Mouse (Mus musculus): ENCODE data around the gene Cfhr2.
"Not testable (repeated sequence)": the region's sequence is repeated elsewhere in the genome, so short reads cannot be mapped to it uniquely, and the experiment has no call there.

Gene Cfhr2

GRCm38 (mm10) chr1:139858548-139858947 lies at the start of gene Cfhr2:
Gene Cfhr2 (minus strand): TSS chr1:139858702.
- DNase-seq = no peak

- DNase-seq = no peak
Observed at GRCm38 (mm10) chr1:139863751-139864150, 5.2 kb upstream of the Cfhr2 start.

GRCm38 (mm10) chr1:139860176-139860575 lies 1.7 kb upstream of the Cfhr2 start:
- no peak for DNase-seq

GRCm38 (mm10) chr1:139839699-139840098 lies 18.8 kb downstream of the Cfhr2 start:
- no peak for DNase-seq

GRCm38 (mm10) chr1:139839290-139839689 lies 19.2 kb downstream of the Cfhr2 start:
- no peak for DNase-seq

GRCm38 (mm10) chr1:139808594-139808993 lies 49.9 kb downstream of the Cfhr2 start:
- DNase-seq = no peak

- no peak for DNase-seq
Observed at GRCm38 (mm10) chr1:139781143-139781542, 77.4 kb downstream of the Cfhr2 start, which contains the start of gene Gm4788. Gene Gm4788 (minus strand): TSS chr1:139781243.

- DNase-seq = not testable (repeated sequence)
Observed at GRCm38 (mm10) chr1:139769913-139770312, 88.6 kb downstream of the Cfhr2 start.
